Mouse (Mus musculus) forebrain, embryonic 10.5 days (tissue): ENCODE data around the gene Gm45208. TPM values are rescaled to one million over a fixed set of nuclear protein-coding genes. Genes with fewer than 3 reads are reported as not detected.

Experiments
- DNase-seq: peaks from one replicate; pipeline ENCODE4 v3.0.0-alpha.2; 2017; ENCODE audit warnings: low spot score; ENCODE audit errors: extremely low spot score
- H3K27ac ChIP-seq: fragments of 300-500 bp; sonication (generic); 2 replicates; pipeline ENCODE4 v1.5.1; 2016; ENCODE audit warnings: mild to moderate bottlenecking
- H3K27me3 ChIP-seq: fragments of 300-500 bp; sonication (generic); 2 replicates; pipeline ENCODE4 v1.6.1; 2016; ENCODE audit warnings: mild to moderate bottlenecking; ENCODE audit not compliant: poor library complexity, severe bottlenecking
- H3K36me3 ChIP-seq: fragments of 300-500 bp; sonication (generic); replicated peaks from 2 replicates; pipeline ENCODE4 v1.6.1; 2016; ENCODE audit warnings: mild to moderate bottlenecking, moderate library complexity
- H3K4me1 ChIP-seq: fragments of 300-500 bp; sonication (generic); 2 replicates; pipeline ENCODE4 v1.6.1; 2016
- H3K4me3 ChIP-seq: fragments of 300-500 bp; sonication (generic); 2 replicates; pipeline ENCODE4 v1.5.1; 2016; ENCODE audit warnings: mild to moderate bottlenecking, moderate library complexity
- H3K9me3 ChIP-seq: fragments of 300-500 bp; sonication (generic); 2 replicates; pipeline ENCODE4 v1.6.1; 2016; ENCODE audit warnings: mild to moderate bottlenecking, moderate library complexity
- WGBS: fragments of 180-500 bp; shearing (Covaris S2); methylation state at CpG from one replicate; pipeline ENCODE4 v1.1.7; 2016; 5-methylcytosine and 5-hydroxymethylcytosine counted together
- polyA plus RNA-seq: library from polyadenylated mRNA; unstranded; fragments of >200 nt; fragmentation: Nextera tagmentation; extraction: Ambion mirVana; gene quantifications from 2 replicates; pipeline ENCODE4 v1.2.1, GENCODE M21; 2016

The Gm45208 gene
- polyA plus RNA-seq, 1 experiment from 2014 or later, result 0.47 TPM

DNA sequence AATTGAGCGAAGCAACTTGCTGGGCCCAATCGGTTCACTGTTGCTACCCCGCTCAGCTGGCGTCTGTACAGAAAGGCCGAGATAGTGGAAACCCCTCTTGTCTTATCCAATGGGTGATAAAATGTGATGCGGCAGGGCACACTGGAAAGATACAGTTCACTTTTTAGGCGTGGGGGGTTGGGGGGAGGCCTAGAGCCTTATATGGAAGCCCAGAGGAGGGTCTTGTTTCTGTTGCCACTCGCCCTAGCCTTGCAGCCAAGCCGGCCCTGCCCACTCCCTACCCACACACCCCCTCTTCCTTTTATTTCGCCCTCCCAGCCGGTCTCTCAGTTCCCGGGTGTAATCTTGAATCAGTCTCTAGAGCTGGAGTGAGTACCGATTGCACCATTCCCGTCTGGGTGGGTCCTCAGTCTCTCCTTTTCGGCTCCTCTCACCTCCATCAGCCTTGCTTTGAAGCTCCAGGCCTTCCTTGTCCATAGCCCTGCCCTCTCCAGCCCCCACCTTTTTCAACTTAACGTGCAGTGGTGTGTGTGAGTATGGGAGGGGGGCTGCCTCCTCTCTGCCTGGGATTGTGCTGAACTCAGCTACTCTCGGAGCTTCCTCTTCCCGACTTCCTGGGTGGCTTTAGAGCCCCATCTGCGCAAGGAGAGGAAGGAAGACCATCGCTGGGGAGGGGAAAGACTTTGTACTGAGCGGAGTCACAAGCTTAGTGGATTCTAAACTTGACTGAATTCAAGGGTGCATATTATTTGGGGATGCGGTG, 41.8 kb downstream of the Gm45208 start:
- H3K4me1 ChIP-seq, result peaks cover 29% of the 10 kb centered on the region
- no peaks in the 10 kb centered on the region for H3K27me3 ChIP-seq
- H3K36me3 ChIP-seq, result peaks cover 26% of the 10 kb centered on the region
- H3K9me3 ChIP-seq, result no peaks in the 10 kb centered on the region; the same call in 1 of the 2 replicates
- DNase-seq, result peak; percentile 19
- H3K27ac ChIP-seq, result peak overlapping the region; percentile 84
- WGBS, result 18% methylated on average over 22 of the region's 22 CpGs
- peak overlapping the region; percentile 72 for H3K4me3 ChIP-seq

DNA sequence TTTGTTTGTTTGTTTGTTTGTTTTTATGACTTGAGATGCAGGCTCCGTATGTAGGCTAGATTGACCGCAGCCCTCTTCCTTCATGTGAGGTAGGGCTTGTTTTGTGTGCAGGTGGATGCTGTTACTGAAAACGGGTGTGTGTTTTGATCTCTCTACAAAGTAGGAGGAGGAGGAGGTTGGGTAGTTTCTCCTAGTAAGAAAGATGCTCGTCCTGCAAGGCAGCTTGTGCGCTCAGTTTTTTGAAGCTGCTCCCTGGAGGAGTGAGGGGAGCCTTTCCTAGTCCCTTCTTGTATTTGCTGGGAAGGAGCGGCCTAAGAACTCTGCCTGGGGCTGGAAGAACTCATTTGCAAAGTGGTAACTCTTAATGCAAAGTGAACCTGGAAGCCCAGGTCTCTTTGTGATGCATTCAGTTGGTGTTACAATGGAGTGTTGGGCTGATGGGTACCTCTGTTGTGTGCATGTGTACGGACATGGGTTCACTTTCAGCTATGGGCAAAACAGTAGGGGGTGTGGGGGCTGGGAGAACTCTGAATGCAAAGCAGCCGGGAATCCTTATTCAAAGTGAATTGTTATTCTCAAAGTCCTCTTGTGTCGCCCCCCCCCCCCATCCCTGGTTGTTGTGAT, 42.7 kb downstream of the Gm45208 start:
- H3K4me1 ChIP-seq, result peaks cover 29% of the 10 kb centered on the region
- H3K36me3 ChIP-seq, result peaks cover 34% of the 10 kb centered on the region
- peak overlapping the region; percentile 72 for H3K4me3 ChIP-seq
- no peaks in the 10 kb centered on the region for H3K27me3 ChIP-seq
- no peak for DNase-seq
- 17% methylated on average over 9 of the region's 9 CpGs for WGBS
- 0 out of 2 replicates have a peak overlapping the region, but pooled peaks have one; percentile 30 for H3K27ac ChIP-seq
- no peaks in the 10 kb centered on the region; the same call in 1 of the 2 replicates for H3K9me3 ChIP-seq

DNA sequence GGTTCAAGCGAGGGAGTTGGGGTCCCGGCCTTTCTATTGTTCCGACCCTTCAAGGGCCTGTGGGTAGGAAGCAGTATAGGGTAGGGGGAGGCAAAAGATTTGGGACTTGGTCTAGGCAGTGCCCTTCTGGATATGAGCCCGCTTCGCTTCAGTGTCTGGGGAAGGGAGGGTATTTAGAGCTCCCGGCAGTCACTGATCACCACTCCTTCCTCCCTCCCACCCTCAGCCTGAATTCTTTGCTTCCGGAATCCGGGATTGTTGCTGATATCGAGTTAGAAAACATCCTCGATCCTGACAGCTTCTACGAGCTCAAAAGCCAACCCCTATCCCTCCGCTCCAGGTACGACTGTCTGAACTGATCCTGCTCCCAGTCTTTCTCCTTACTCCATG, 43.2 kb downstream of the Gm45208 start:
- 16% methylated on average over 13 of the region's 13 CpGs for whole genome bisulfite sequencing
- H3K27ac ChIP-seq, result 0 out of 2 replicates have a peak overlapping the region, but pooled peaks have one; percentile 30

GRCm38 (mm10) chrX:7765764-7766163, 43.7 kb downstream of the Gm45208 start:
- Histone ChIP-seq H3K4me1 (peaks cover 29% of the 10 kb centered on the region), H3K36me3 (peaks cover 44% of the 10 kb centered on the region), H3K4me3 (peak overlapping the region; percentile 72), H3K27me3 (no peaks in the 10 kb centered on the region), H3K27ac (0 out of 2 replicates have a peak overlapping the region, but pooled peaks have one; percentile 30), H3K9me3 (no peaks in the 10 kb centered on the region; the same call in 1 of the 2 replicates)
- WGBS, result 20% methylated on average over 11 of the region's 11 CpGs
- DNase-seq, result peak; percentile 23

More for the DNA sequence above, 43.2 kb downstream of the Gm45208 start:
- Histone ChIP-seq H3K4me3 (peak overlapping the region; percentile 72), H3K9me3 (no peaks in the 10 kb centered on the region; the same call in 1 of the 2 replicates), H3K4me1 (peaks cover 29% of the 10 kb centered on the region), H3K27me3 (no peaks in the 10 kb centered on the region), H3K36me3 (peaks cover 39% of the 10 kb centered on the region)
- DNase-seq, result no peak

- 93% methylated on average over 7 of the region's 7 CpGs for WGBS
- Histone ChIP-seq H3K36me3 (peaks cover 79% of the 10 kb centered on the region), H3K4me3 (no peak overlapping the region), H3K27ac (no peak overlapping the region), H3K9me3 (no peaks in the 10 kb centered on the region; the same call in 1 of the 2 replicates), H3K4me1 (peaks cover 16% of the 10 kb centered on the region), H3K27me3 (no peaks in the 10 kb centered on the region)
- no peak for DNase-seq
These were observed 47.4 kb downstream of the Gm45208 start for GRCm38 (mm10) chrX:7769302-7770017.

DNA sequence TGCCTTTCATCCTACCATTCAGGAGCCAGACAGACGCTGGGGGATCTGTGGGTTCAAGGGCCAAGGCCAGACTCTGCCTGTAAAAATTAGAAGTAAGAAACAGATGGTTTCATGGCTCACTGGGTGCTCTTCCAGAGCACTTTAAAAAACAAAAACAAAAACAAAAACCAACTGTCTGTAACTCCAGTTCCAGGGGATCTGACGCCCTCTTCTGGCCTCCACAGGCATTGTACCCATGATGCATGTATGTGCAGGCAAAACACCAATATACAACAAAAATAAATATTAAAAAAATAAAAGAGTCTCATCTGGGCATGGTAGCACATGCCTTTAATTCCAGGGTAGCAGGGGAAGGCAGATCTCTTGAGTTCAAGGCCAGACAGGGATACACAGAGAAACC, 50.7 kb downstream of the Gm45208 start:
- 55% methylated on average over 2 of the region's 2 CpGs for WGBS
- Histone ChIP-seq H3K4me1 (no peaks in the 10 kb centered on the region), H3K27ac (no peak overlapping the region), H3K27me3 (no peaks in the 10 kb centered on the region), H3K4me3 (no peak overlapping the region), H3K9me3 (no peaks in the 10 kb centered on the region), H3K36me3 (peaks cover 64% of the 10 kb centered on the region)
- no peak for DNase-seq

GRCm38 (mm10) chrX:7775501-7776205, 53.6 kb downstream of the Gm45208 start:
- Histone ChIP-seq H3K4me3 (no peak overlapping the region), H3K27ac (no peak overlapping the region), H3K27me3 (no peaks in the 10 kb centered on the region), H3K36me3 (peaks cover 36% of the 10 kb centered on the region), H3K4me1 (no peaks in the 10 kb centered on the region), H3K9me3 (no peaks in the 10 kb centered on the region)
- WGBS, result 74% methylated on average over 9 of the region's 9 CpGs
- no peak for DNase-seq

DNA sequence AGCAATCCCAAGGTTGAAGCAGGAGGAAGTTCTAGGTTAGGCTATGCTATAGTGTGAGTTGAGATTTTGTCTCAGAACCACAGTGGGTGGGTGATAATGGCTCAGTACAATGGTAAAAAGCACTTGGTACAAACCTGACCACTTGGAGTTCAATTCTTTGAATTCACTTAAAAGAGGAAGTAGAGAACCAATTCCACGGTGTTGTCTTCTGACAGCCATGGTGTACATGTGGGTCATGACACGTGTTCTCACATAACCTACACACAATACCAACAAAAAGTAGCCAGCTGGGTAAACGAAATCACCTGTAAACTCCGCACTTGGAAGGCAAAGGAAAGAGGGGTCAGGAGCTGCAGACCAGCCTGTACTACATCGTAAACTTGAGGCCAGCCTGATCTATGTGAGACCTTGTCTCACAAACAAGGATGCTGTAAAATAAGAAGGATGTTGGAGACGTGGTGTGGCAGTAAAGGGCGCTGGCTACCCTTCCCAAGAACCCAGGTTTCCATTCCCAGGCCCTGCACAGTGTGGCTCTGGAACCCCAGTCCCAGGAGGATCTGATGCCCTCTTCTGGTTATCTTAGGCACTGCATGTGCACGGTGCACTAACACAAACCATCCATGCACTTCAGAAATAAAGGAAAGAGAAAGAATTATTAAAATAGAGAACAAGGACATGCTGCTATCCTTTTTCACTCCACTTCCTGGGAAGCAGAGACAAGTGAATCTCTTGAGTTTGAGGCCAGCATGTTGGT, 54.5 kb downstream of the Gm45208 start:
- WGBS, result 50% methylated on average over 8 of the region's 8 CpGs
- H3K27ac ChIP-seq, result no peak overlapping the region
- H3K27me3 ChIP-seq, result no peaks in the 10 kb centered on the region
- H3K9me3 ChIP-seq, result no peaks in the 10 kb centered on the region
- peak; percentile 36 for DNase-seq
- no peak overlapping the region for H3K4me3 ChIP-seq
- H3K36me3 ChIP-seq, result peaks cover 28% of the 10 kb centered on the region
- H3K4me1 ChIP-seq, result no peaks in the 10 kb centered on the region

- peaks cover 8% of the 10 kb centered on the region for H3K36me3 ChIP-seq
- 78% methylated on average over 7 of the region's 7 CpGs for WGBS
- H3K4me1 ChIP-seq, result no peaks in the 10 kb centered on the region
- H3K27me3 ChIP-seq, result no peaks in the 10 kb centered on the region
- no peak overlapping the region for H3K4me3 ChIP-seq
- no peak overlapping the region for H3K27ac ChIP-seq
- H3K9me3 ChIP-seq, result no peaks in the 10 kb centered on the region
- DNase-seq, result no peak
These were observed 56.6 kb downstream of the Gm45208 start for GRCm38 (mm10) chrX:7778450-7779244.

GRCm38 (mm10) chrX:7779294-7779693, 57.2 kb downstream of the Gm45208 start:
- Histone ChIP-seq H3K4me1 (no peaks in the 10 kb centered on the region), H3K36me3 (0 out of 2 replicates have a peak, but pooled peaks cover 2% of the 10 kb centered on the region), H3K27me3 (no peaks in the 10 kb centered on the region), H3K4me3 (no peak overlapping the region), H3K27ac (no peak overlapping the region), H3K9me3 (no peaks in the 10 kb centered on the region)
- no peak for DNase-seq
- 12% methylated on average over 3 of the region's 3 CpGs for WGBS
